Mouse (Mus musculus) heart, postnatal 0 days (tissue): ENCODE results near the gene Vmn2r-ps159.

ENCODE experiments used
- CTCF ChIP-seq: IDR thresholded peaks from 2 replicates; pipeline ENCODE4 v1.5.1; 2016; ENCODE audit warnings: antibody characterized with exemption, control low read depth, low read depth
- EP300 ChIP-seq: IDR thresholded peaks from 2 replicates; pipeline ENCODE4 v1.6.1; 2016; ENCODE audit warnings: antibody characterized with exemption, low read depth

- TF ChIP-seq CTCF (no peak), EP300 (no peak)
Observed at GRCm38 (mm10) chr4:156343332-156343731, 12.4 kb downstream of the Vmn2r-ps159 start.
